8 mouse cellular contexts compared by ENCODE assay signal in genomic region chr12:70452143-70452542, GRCm38 (mm10). TPM values are rescaled to one million over a fixed set of nuclear protein-coding genes. Genes with fewer than 3 reads are reported as not detected.
DNase-seq lines count a peak whose midpoint lies in the region; ATAC-seq lines count a peak whose summit lies in the region.

No protein-coding gene starts in this region.

- H3K27me3 ChIP-seq in lung, embryonic 16.5 days (ENCODE audit: control insufficient read depth, insufficient read depth, low read depth, low read length): no peaks in the 10 kb centered on the region
- H3K27me3 ChIP-seq in limb, embryonic 12.5 days: no peaks in the 10 kb centered on the region
- H3K27me3 ChIP-seq in stomach, embryonic 15.5 days (replicated peaks): no peaks in the 10 kb centered on the region

- H3K27ac ChIP-seq in lung, embryonic 16.5 days (ENCODE audit: low read length): no peak overlapping the region
- no peak overlapping the region for H3K27ac ChIP-seq in limb, embryonic 12.5 days
- peak overlapping the region; percentile 70; the same call in 1 of the 2 replicates for H3K27ac ChIP-seq in stomach, embryonic 15.5 days

- no peaks in the 10 kb centered on the region for H3K36me3 ChIP-seq in lung, embryonic 16.5 days (ENCODE audit: control insufficient read depth, insufficient read depth, low read length)
- H3K36me3 ChIP-seq in limb, embryonic 12.5 days: peaks cover 4% of the 10 kb centered on the region; the same call in 1 of the 2 replicates
- H3K36me3 ChIP-seq in stomach, embryonic 15.5 days: no peaks in the 10 kb centered on the region

- ATAC-seq in lung, embryonic 16.5 days (ENCODE audit: low read depth): no peak
- peak; percentile 78 for ATAC-seq in erythroblast, adult 5-6 weeks (replicated peaks; ENCODE audit: low FRiP score, poor library complexity, severe bottlenecking)
- ATAC-seq in limb, embryonic 12.5 days (ENCODE audit: insufficient number of reproducible peaks, insufficient read depth, low FRiP score, low TSS enrichment, low read depth): no peak
- ATAC-seq in stomach, embryonic 15.5 days (ENCODE audit: insufficient read depth, low FRiP score, low read depth): peak; percentile 42

- intact Hi-C loops in left cerebral cortex, postnatal 14 days (cut with DNase I): no loop called here

- DNase-seq in lung, postnatal 4 days: no peak
- no peak for DNase-seq in cerebellum, postnatal 10 days
- no peak for DNase-seq in ovary, adult 18-20 months (ENCODE audit: low spot score)
- DNase-seq in left cerebral cortex, postnatal 14 days (ENCODE audit: low spot score in 2 of 2): no peak

- no peaks in the 10 kb centered on the region for H3K9me3 ChIP-seq in lung, embryonic 16.5 days (ENCODE audit: control insufficient read depth, low read length)
- no peaks in the 10 kb centered on the region for H3K9me3 ChIP-seq in limb, embryonic 12.5 days
- no peaks in the 10 kb centered on the region for H3K9me3 ChIP-seq in stomach, embryonic 15.5 days

- peak overlapping the region; percentile 81 for H3K4me3 ChIP-seq in lung, embryonic 16.5 days (ENCODE audit: low read length)
- peak overlapping the region; percentile 76; the same call in 1 of the 2 replicates for H3K4me3 ChIP-seq in limb, embryonic 12.5 days (replicated peaks)
- H3K4me3 ChIP-seq in stomach, embryonic 15.5 days (replicated peaks): peak overlapping the region; percentile 83

- peak overlapping the region; percentile 72 for H3K4me2 ChIP-seq in lung, embryonic 16.5 days (ENCODE audit: low read depth, low read length)
- peak overlapping the region; percentile 65 for H3K4me2 ChIP-seq in limb, embryonic 12.5 days
- H3K4me2 ChIP-seq in stomach, embryonic 15.5 days: peak overlapping the region; percentile 70

- peak overlapping the region; percentile 76 for H3K9ac ChIP-seq in lung, embryonic 16.5 days (ENCODE audit: low read length)
- H3K9ac ChIP-seq in limb, embryonic 12.5 days (replicated peaks): peak overlapping the region; percentile 75; the same call in 1 of the 2 replicates
- no peak overlapping the region; the same call in 1 of the 2 replicates for H3K9ac ChIP-seq in stomach, embryonic 15.5 days

- H3K4me1 ChIP-seq in lung, embryonic 16.5 days (replicated peaks; ENCODE audit: control insufficient read depth, insufficient read depth, low read length): peaks cover 12% of the 10 kb centered on the region
- peaks cover 20% of the 10 kb centered on the region for H3K4me1 ChIP-seq in limb, embryonic 12.5 days (replicated peaks)
- no peaks in the 10 kb centered on the region for H3K4me1 ChIP-seq in stomach, embryonic 15.5 days

- 65% methylated on average over 2 of the region's 2 CpGs for WGBS in lung, embryonic 16.5 days
- 85% methylated on average over 2 of the region's 2 CpGs for WGBS in limb, embryonic 12.5 days
- WGBS in stomach, embryonic 15.5 days: 70% methylated on average over 2 of the region's 2 CpGs

RNA-seq across cellular contexts. Expression of gene Tmx1, which starts 0.8 kb away (rescaled TPM):
- 121 and 126 TPM in 2 replicates for polyA plus RNA-seq in lung, embryonic 16.5 days (2015; fragmentation: Nextera tagmentation; extraction: Ambion mirVana)
- total RNA-seq in erythroblast, adult 5-6 weeks (2015; ENCODE audit: low replicate concordance): 64.4 and 67.6 TPM in 2 replicates
- 118 and 166 TPM in 2 replicates for total RNA-seq in erythroblast, adult 5-6 weeks (2017; ENCODE audit: low replicate concordance)
- polyA plus RNA-seq in limb, embryonic 12.5 days (2016; fragmentation: Nextera tagmentation; extraction: Ambion mirVana): 99.6 and 104 TPM in 2 replicates
- 109 and 113 TPM in 2 replicates for polyA plus RNA-seq in stomach, embryonic 15.5 days (2015; fragmentation: Nextera tagmentation; extraction: Ambion mirVana)
- total RNA-seq in left cerebral cortex, postnatal 14 days (2021): 10 to 100 TPM; 32.9 to 35.9 TPM

Comparison
In these comparisons a context has a peak if more than half of its experiments do, and no peak if none do; other contexts are left out.
1. ATAC-seq: peak in erythroblast, adult 5-6 weeks (single experiment) and stomach, embryonic 15.5 days (single experiment); none in lung, embryonic 16.5 days (single experiment) and limb, embryonic 12.5 days (single experiment).
2. Peak in every context shown above with its lines, with median percentiles within 50 percentile points of each other: H3K4me2 ChIP-seq and H3K4me3 ChIP-seq.